Mouse (Mus musculus): ENCODE data around the gene Olig1. TPM values are rescaled to one million over a fixed set of nuclear protein-coding genes. Genes with fewer than 3 reads are reported as not detected.
"Not testable (repeated sequence)": the region's sequence is repeated elsewhere in the genome, so short reads cannot be mapped to it uniquely, and the experiment has no call there.

Gene Olig1
- polyA plus RNA-seq, 1 experiment from 2014 or later: 2.7 TPM

DNA sequence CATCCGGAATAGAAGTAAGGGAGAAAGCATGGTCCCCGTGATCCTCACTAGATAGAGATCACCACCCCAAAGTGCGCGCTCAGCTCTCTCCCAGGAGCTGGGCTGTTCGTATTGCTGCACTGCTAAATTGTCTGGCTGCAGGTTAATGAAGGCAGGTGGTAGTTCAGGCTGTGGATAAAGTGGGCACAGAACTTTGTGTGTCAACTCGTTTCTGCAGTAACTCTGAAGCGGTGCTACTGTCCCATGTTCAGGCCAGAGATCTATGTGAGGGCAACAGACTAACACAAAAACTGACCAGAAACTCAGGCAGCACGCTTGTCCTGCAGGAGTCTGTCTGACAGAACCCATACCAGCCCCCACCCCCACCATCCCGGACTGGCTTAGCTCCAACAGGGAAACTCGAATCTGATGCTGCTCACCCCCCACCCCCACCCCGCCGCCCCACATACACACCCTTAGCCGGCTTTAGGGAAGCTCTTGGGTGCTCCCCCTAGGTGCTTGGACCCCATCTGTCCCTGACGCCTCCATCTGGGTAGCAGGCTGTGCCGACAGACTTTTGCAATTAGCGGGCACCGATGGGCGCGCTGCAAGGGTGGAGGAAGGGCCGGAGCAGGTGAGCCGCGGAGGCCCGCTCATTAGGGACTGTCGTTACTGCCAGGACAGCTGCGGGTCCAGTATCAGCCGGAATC is 37.6 kb upstream of the Olig1 start:
- Histone ChIP-seq H3K27ac (replicated peaks; ENCODE audit: low read depth, low read length) (no peak overlapping the region), H3K9me3 (replicated peaks; ENCODE audit: control insufficient read depth, low read length) (no peaks in the 10 kb centered on the region), H3K4me3 (ENCODE audit: low read depth, low read length) (no peak overlapping the region), H3K4me2 (ENCODE audit: low read depth, low read length) (no peak overlapping the region; the same call in 1 of the 2 replicates), H3K9ac (replicated peaks; ENCODE audit: low read length) (no peak overlapping the region), H3K4me1 (ENCODE audit: control insufficient read depth, insufficient read depth, low read length) (no peaks in the 10 kb centered on the region), H3K27me3 (ENCODE audit: control insufficient read depth, insufficient read depth, low read length) (peaks cover 82% of the 10 kb centered on the region), H3K36me3 (replicated peaks; ENCODE audit: control insufficient read depth, insufficient read depth, low read depth, low read length) (no peaks in the 10 kb centered on the region)
- no peak for DNase-seq (ENCODE audit: low spot score)
- 1% methylated on average over 26 of the region's 26 CpGs for WGBS
- ATAC-seq (replicated peaks; ENCODE audit: insufficient number of reproducible peaks, low FRiP score, low TSS enrichment, low read depth): no peak

DNA sequence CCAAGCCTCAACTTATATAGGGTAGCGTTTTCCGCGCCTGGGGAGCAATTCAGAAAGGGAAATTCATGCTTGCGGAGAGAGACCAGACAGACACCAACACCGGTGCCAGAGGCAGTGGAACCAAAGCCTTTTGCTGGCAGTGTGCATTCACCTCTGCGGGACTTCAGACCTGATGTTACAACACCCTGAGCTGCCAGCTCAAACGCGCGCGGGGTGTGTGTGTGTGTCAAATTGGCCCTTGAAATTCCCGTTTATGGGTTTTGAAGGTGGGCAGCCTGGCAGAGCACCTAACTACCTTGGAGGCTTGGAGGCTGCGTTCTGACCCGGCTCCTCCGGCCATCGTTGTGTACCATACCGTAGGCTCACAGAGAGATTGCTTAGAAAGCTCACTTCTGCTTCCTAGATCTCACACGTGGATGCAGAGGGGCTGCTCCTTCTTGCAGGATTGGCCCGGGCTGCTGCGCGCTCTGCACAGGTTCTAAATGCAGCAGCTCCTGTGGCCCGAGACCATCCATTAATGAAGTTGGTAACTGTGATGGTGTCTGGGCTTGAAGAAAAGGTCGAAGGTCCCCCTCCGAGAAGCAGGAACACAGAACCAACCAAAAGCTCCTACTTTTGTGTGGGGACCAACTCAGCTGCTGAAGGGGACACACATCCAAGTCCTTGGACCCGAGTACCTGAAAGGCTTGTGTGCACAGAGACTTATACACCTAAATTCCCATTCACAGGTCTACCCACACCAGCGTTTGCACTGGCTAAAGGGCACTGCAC is 36.9 kb upstream of the Olig1 start:
- Histone ChIP-seq H3K4me1 (ENCODE audit: control insufficient read depth, insufficient read depth, low read length) (no peaks in the 10 kb centered on the region), H3K27me3 (ENCODE audit: control insufficient read depth, insufficient read depth, low read length) (peaks cover 75% of the 10 kb centered on the region), H3K36me3 (replicated peaks; ENCODE audit: control insufficient read depth, insufficient read depth, low read depth, low read length) (no peaks in the 10 kb centered on the region), H3K27ac (replicated peaks; ENCODE audit: low read depth, low read length) (no peak overlapping the region), H3K4me3 (ENCODE audit: low read depth, low read length) (no peak overlapping the region), H3K9me3 (replicated peaks; ENCODE audit: control insufficient read depth, low read length) (no peaks in the 10 kb centered on the region), H3K4me2 (ENCODE audit: low read depth, low read length) (no peak overlapping the region; the same call in 1 of the 2 replicates), H3K9ac (replicated peaks; ENCODE audit: low read length) (no peak overlapping the region)
- no peak for DNase-seq (ENCODE audit: low spot score)
- ATAC-seq (replicated peaks; ENCODE audit: insufficient number of reproducible peaks, low FRiP score, low TSS enrichment, low read depth): no peak
- 3% methylated on average over 25 of the region's 25 CpGs for WGBS

DNA sequence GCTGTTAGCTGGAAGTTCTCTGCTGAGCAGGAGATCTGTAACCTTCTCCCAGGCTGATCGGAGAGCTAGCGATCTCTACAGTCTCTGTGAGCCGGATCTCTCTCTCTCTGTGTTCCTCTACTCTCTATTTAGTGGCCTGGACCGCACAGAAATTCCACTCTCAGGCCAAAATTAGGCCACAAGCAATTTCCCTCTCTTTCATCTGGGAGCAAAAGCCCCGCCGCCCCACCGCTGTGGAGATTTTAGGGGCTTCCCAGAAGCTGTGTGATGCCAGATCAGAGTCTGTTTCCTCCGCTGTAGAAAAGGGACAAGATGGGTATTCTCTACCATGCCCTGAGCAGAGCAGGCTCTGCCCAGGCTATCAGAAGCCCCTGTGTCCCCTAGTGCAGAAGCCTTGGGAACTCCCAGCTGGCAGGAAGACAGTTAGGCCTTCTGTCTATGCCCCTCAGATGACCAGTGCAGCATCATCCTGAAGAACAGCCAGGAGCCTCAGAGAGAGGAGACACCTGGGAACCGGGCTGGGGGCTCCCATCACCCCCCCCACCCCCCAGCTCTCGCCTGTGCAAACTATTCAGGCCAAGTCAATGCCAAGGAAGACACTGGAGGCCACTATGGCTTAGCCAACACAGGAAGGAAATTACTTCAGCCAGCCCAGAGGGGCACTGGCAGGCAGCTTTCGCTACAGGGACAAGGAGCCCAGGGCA is 36.2 kb upstream of the Olig1 start:
- Histone ChIP-seq H3K27me3 (ENCODE audit: control insufficient read depth, insufficient read depth, low read length) (peaks cover 67% of the 10 kb centered on the region), H3K4me3 (ENCODE audit: low read depth, low read length) (no peak overlapping the region), H3K4me2 (ENCODE audit: low read depth, low read length) (no peak overlapping the region), H3K4me1 (ENCODE audit: control insufficient read depth, insufficient read depth, low read length) (no peaks in the 10 kb centered on the region), H3K9me3 (replicated peaks; ENCODE audit: control insufficient read depth, low read length) (no peaks in the 10 kb centered on the region), H3K27ac (replicated peaks; ENCODE audit: low read depth, low read length) (no peak overlapping the region), H3K9ac (replicated peaks; ENCODE audit: low read length) (no peak overlapping the region), H3K36me3 (replicated peaks; ENCODE audit: control insufficient read depth, insufficient read depth, low read depth, low read length) (no peaks in the 10 kb centered on the region)
- DNase-seq (ENCODE audit: low spot score) (no peak), ATAC-seq (replicated peaks; ENCODE audit: insufficient number of reproducible peaks, low FRiP score, low TSS enrichment, low read depth) (no peak)
- 12% methylated on average over 11 of the region's 11 CpGs for WGBS

DNA sequence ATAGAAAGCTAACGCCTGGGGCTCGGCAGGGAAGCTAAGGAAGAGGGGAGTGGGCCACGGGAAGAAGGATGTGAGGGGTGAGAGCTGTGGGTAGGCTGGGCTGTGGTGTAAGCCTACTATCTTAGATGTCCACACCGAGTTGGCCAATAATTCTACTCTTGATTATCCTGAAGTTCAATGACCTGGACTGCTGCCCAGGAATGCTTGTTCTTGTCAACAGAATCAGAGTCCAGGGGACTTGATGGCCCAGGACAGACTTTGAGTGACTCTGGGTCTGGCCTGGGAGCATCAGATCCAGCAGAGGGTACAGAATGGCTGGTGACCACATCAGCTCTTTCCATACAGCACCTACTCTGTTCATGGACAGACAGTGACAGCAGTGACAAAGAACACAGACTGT is 30.5 kb upstream of the Olig1 start:
- WGBS: 69% methylated on average over 4 of the region's 4 CpGs
- no peak for ATAC-seq (replicated peaks; ENCODE audit: insufficient number of reproducible peaks, low FRiP score, low TSS enrichment, low read depth)
- Histone ChIP-seq H3K9me3 (replicated peaks; ENCODE audit: control insufficient read depth, low read length) (no peaks in the 10 kb centered on the region), H3K9ac (replicated peaks; ENCODE audit: low read length) (no peak overlapping the region), H3K4me1 (ENCODE audit: control insufficient read depth, insufficient read depth, low read length) (no peaks in the 10 kb centered on the region), H3K4me3 (ENCODE audit: low read depth, low read length) (no peak overlapping the region), H3K4me2 (ENCODE audit: low read depth, low read length) (no peak overlapping the region), H3K36me3 (replicated peaks; ENCODE audit: control insufficient read depth, insufficient read depth, low read depth, low read length) (no peaks in the 10 kb centered on the region), H3K27ac (replicated peaks; ENCODE audit: low read depth, low read length) (no peak overlapping the region), H3K27me3 (ENCODE audit: control insufficient read depth, insufficient read depth, low read length) (peaks cover 21% of the 10 kb centered on the region)
- DNase-seq (ENCODE audit: low spot score): no peak

DNA sequence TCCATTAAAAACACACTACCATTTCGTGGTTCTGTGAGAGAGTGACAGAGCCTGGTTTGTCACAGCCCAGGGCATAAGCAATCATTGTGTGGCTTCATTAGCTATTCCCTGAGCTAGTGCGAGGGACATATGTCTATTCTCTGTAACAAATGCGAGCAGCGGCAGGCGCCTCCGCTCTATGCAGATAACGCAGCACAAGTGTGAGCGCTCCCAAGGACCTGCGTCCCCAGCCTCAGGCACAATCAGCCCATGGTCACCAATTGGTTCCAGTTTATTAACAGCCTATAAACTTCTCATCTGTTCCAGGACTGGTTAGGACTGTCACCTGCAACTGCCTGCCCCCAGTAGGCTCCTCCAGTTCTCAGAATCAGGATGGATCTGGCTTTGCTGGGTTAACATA is 23.3 kb upstream of the Olig1 start:
- 61% methylated on average over 9 of the region's 9 CpGs for WGBS
- Histone ChIP-seq H3K4me3 (ENCODE audit: low read depth, low read length) (no peak overlapping the region), H3K4me2 (ENCODE audit: low read depth, low read length) (no peak overlapping the region), H3K27me3 (ENCODE audit: control insufficient read depth, insufficient read depth, low read length) (peaks cover 5% of the 10 kb centered on the region; the same call in 1 of the 2 replicates), H3K36me3 (replicated peaks; ENCODE audit: control insufficient read depth, insufficient read depth, low read depth, low read length) (no peaks in the 10 kb centered on the region), H3K9me3 (replicated peaks; ENCODE audit: control insufficient read depth, low read length) (no peaks in the 10 kb centered on the region), H3K9ac (replicated peaks; ENCODE audit: low read length) (no peak overlapping the region), H3K27ac (replicated peaks; ENCODE audit: low read depth, low read length) (no peak overlapping the region), H3K4me1 (ENCODE audit: control insufficient read depth, insufficient read depth, low read length) (no peaks in the 10 kb centered on the region)
- no peak for DNase-seq (ENCODE audit: low spot score)
- ATAC-seq (replicated peaks; ENCODE audit: insufficient number of reproducible peaks, low FRiP score, low TSS enrichment, low read depth): no peak

DNA sequence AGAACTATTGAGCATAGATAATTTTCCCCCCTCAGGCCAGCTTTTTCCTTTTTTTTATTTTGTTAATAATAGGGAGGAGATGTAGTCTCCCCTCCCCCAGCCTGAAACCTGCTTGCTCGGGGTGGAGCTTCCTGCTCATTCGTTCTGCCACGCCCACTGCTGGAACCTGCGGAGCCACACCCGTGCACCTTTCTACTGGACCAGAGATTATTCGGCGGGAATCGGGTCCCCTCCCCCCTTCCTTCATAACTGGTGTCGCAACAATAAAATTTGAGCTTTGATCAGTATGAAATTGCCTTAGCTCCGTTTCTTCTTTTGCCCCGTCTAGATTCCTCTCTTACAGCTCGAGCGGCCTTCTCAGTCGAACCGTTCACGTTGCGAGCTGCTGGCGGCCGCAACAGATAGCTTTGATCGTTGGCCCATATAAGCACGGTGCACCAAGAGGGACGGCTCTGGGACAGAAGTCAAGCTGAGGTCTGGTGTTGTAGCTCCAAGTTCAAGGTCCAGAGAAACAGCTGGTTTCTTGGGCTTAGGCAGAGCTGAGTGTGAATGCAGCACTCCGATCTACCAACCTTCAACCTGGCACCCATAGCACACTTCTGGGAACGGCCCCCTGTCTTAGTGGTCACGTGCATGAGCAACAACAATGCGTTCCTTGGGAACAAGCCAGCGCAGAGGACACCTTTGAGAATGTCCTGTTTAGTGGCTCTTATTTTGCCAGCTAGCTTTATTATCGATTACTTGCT is 14.0 kb upstream of the Olig1 start:
- H3K27me3 ChIP-seq (ENCODE audit: control insufficient read depth, insufficient read depth, low read length): peaks cover 22% of the 10 kb centered on the region
- WGBS: 1% methylated on average over 17 of the region's 28 CpGs

DNA sequence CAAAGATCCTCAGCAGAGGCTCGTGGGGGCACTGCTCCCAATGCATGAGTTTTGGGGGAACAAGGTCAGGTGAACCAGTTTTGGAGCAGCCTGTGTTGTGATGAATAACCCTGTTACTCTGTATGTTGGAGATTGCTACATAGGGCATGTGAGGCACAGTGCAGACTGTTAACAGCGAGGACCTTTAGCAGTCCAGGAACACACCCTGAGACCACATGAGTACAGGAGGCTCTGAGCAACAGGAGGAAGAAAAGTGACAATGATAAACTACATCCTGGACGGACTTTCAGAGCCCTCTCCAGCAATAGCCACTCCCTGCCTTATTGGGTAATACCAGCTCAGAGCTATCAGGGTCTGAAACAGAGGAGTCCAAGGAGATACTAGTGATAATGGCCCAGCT is 10.6 kb upstream of the Olig1 start:
- no peak for DNase-seq (ENCODE audit: low spot score)
- Histone ChIP-seq H3K4me2 (ENCODE audit: low read depth, low read length) (no peak overlapping the region), H3K9ac (replicated peaks; ENCODE audit: low read length) (no peak overlapping the region), H3K4me1 (ENCODE audit: control insufficient read depth, insufficient read depth, low read length) (no peaks in the 10 kb centered on the region), H3K27me3 (ENCODE audit: control insufficient read depth, insufficient read depth, low read length) (peaks cover 22% of the 10 kb centered on the region), H3K4me3 (ENCODE audit: low read depth, low read length) (no peak overlapping the region), H3K36me3 (replicated peaks; ENCODE audit: control insufficient read depth, insufficient read depth, low read depth, low read length) (no peaks in the 10 kb centered on the region), H3K27ac (replicated peaks; ENCODE audit: low read depth, low read length) (no peak overlapping the region), H3K9me3 (replicated peaks; ENCODE audit: control insufficient read depth, low read length) (no peaks in the 10 kb centered on the region)
- no peak for ATAC-seq (replicated peaks; ENCODE audit: insufficient number of reproducible peaks, low FRiP score, low TSS enrichment, low read depth)
- WGBS: 68% methylated on average over 3 of the region's 3 CpGs

More for the DNA sequence above, 14.0 kb upstream of the Olig1 start:
- H3K4me2 ChIP-seq (ENCODE audit: low read depth, low read length); DNase-seq (ENCODE audit: low spot score); H3K36me3 ChIP-seq (replicated peaks; ENCODE audit: control insufficient read depth, insufficient read depth, low read depth, low read length); H3K9me3 ChIP-seq (replicated peaks; ENCODE audit: control insufficient read depth, low read length); ATAC-seq (replicated peaks; ENCODE audit: insufficient number of reproducible peaks, low FRiP score, low TSS enrichment, low read depth); H3K4me3 ChIP-seq (ENCODE audit: low read depth, low read length); H3K9ac ChIP-seq (replicated peaks; ENCODE audit: low read length); H3K27ac ChIP-seq (replicated peaks; ENCODE audit: low read depth, low read length); H3K4me1 ChIP-seq (ENCODE audit: control insufficient read depth, insufficient read depth, low read length): not testable (repeated sequence)
